Mouse (Mus musculus) right cerebral cortex, postnatal 36 days (tissue): Measurements from ENCODE around the gene Bicral.

Source experiments
- DNase-seq, 2 experiments: peaks; one replicate each; pipeline ENCODE4 v3.0.0; 2022; ENCODE audit warnings: low spot score in 2 of 2, mixed read lengths in 1 of 2

The Bicral gene

DNA sequence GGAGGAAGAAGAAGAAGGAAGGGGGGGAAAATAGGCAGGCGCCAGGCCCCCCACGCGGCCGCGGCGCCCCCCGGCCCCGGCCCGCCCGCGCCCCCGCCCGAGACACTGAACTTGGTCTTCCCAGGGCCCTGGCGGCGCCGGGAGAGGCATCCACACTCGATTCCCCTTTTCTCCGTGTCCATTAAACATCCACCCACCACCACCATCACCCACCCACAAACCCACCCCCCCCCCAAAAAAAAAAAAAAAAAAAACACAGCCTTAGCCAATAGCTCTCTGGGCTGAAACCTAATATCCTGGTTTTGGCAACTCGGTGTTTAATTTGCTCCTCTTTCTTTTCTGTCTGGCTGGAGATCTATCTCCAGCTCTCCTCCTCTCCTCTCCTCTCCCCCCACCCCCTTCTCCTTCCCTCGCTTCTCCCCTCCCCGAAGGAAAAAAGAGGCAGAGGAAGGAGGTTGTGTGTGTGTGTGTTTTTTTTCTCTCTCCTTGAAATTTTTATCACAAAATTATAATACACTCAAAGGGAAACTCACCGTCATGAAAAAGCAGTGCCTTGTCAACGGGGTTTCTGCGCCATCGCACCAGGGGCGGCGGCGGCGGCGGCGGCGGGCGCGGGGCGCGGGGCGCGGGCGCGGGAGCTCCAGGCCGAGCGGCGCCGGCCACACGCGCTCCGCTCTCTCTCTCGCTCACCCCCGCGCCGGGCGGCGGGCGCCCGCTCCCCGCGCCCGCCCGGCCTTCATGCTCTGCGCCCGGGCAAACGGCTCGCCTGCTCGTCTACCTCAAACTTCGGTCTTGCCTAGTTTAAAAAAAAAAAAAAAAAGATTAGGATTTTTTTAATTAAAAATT, at the start of gene Bicral:
Gene Bicral, minus strand, starts transcription at position 580 of the 846 bp plus-strand sequence.
- DNase-seq: peak in 1 of 2 experiments; percentile 49

DNA sequence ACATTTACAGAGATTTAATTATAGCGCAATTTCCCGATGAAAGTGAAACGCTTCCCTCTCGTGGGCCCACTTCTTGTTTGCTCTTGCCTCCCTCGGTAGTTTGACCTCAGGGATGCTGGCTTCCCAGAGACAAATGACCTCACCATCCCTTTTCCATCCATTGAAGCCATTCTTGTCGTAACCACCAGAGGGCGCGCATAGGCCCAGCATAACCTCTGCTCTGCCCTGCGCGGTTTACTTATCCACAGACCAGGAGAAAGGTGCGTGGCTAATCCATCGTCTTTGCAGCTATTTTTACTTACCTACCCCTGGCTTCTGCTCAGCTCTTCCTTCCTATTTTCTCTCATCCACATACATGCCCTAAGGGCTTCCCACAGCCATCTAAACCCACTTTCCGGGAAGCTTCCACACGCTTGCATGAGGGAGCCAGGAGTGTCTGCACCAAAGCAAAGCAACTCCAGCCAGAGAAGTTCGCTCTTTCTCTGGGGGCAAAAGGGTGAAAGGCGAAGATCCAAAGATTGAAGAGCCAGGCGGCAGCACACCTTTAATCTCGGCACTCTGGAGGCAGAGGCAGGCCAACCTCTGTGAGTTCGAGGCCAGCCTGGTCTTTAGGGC, 45.7 kb upstream of the Bicral start:
- peak in 1 of 2 experiments; percentile 48 for DNase-seq

DNA sequence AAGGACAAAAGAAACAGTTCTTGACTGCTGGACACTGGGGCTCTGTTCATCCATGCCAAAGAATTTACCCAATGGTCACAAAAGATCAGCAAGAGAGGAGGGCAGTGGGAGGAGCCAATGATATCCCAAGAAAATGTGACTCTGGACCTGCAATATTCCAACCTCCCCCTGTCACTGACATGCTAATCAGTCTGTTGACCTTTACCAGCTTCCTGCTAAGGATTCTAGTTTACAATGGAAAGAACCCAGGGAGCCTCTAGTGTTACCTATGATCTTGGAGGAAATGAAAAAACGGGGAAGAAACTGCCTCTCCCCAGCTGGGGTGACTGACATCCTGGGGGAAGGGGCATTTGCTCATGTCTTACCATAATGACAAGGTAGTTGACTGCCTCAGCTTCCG, 42.7 kb upstream of the Bicral start:
- no peak for DNase-seq

DNA sequence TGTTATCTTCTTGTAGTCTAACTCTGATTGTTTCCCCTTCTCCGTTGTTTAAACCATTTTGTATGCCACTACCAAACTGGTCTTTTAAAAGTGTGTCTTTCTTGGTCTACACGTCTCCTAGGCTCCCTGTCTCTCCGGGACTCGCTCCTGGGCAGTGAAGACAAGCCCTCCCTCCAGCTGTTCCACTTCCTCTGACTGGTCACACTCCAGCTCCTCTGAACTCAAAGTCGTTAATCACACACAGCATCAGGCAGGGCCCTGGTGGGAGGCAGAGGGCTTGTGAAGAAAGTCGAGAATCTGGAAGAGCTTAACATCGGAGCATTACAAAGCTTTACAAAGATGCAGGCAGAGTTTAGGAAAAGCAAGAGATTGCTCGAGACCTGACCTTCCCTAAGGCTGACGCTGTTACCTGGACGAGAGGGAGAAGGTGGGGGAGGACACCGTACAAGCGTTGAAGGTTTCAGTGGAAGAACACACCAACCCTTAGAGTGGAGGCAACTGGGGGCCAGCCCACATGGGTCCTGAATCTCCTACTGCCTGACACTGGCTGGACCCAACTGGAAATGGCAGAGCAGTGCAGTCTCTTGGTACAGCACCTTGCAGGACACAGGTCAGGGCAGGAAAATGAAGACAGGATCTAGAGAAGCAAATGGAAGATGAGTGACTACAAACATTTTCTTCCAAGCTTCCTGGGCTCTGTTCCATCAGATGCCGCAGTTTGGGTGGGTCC, 39.1 kb upstream of the Bicral start:
- DNase-seq: no peak

DNA sequence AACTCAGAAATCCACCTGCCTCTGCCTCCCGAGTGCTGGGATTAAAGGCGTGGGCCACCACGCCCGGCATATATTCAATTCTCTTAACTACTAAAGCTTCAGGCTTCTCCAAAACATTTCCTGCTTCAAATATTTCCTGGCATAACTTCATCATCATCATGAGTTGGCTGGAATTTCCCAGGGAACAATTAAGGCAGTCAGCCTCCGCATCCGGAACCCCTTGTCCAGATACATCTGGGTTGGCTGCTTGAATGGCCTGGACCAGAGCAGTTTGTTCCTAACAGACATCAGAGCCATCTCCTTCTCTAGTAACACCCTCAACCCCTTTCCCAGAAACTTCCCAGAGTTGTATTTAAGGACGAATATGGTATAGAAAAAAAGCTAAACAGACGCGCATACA, 37.1 kb upstream of the Bicral start:
- no peak for DNase-seq

DNA sequence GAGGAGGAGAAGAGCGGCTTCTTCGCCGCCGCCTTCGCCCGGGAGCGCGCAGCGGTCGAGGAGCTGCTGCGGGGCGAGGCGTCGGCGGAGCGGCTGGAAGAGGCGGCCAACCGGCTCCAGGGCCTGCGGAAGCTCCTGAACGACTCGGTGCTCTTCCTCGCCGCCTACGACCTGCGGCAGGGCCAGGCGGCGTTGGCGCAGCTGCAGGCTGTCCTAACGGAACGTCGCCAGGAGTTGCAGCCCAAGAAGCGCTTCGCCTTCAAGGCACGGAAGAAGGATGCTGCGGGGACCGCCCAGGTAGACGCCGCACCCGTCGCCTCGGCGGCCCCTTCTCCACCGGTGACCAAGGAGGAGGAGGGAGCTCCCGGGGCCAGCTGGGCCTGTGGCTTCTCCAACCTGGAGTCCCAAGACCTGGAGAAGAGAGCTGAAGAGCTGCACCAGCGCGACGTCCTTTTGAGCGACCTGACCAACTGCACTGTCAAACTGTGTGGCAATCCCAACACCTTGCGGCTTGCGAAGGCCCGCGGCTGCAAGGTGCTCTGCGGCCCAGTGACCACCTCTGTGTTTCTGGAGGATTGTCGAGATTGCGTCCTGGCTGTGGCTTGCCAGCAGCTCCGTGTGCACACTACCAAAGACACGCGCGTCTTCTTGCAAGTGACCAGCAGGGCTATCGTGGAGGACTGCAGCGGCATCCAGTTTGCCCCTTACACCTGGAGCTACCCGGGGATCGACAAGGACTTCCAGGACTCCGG, 32.7 kb upstream of the Bicral start:
- peak; percentile 41 to 44 for DNase-seq

DNA sequence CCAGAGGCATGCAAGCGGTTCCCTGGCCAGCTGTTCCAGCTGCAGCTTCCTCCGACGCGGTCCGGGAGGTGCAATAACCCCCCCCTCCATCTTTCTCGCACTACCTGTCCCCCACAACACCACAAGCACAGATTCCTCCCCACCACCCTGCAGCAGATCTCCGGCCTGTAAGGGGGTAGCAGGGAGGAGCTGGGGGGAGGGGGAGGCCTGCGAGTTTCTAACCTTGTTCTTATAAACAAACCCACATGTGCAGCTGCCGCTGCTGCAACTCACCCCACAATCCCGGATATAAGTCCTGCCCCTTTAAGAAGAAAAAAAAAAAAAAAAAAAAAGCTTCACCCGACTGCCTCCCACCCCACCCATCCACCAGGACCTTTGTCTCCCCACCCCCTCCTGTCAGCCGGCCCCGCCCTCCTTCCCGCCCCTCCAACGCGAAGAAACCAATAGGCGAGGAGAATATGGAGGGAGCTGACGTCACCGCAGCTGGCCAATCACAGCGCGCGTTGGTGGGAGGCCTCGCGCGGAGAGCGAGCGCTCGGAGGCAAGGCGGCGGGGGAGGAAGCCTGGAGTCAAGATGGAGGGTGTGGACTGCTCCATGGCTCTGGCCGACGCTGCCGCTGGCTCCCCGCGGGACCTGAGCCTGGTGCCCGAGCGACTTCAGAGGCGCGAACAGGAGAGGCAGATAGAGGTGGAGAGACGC, 32.0 kb upstream of the Bicral start, which contains the start of gene Tbcc:
Gene Tbcc, plus strand, starts transcription at position 569 of the 700 bp plus-strand sequence.
- peak; percentile 96 for DNase-seq

DNA sequence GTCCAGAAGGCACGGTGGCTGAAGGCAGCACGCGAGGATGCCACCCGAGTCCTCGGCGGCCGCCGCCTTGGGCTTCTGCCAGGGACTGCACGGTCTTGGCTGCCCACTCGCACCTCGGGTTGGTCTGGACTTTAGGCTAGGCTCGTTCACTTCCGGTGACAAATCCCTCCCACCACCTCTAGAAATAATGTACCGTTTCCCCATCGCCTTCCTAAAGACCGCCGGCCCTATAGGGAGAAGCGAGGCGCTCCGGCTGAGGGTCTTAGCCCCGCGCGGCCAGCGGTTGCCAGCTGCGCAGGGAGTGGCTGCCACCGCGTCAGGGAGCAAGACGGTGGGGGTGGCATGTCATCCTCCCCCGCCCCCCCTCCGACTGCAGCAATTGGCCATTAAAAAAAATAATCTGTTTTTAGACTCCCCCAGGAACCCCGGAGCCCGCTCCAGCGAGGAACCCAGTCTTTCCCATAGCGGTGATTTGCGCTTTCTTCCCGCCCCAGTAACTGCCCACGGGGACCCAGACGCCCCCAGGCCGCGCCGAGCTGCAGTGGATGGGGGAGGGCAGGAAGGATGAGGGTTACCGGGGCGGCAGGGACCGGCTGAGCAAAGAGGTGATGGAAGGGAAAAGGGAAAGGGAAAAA, 31.3 kb upstream of the Bicral start:
- peak; percentile 69 to 73 for DNase-seq

DNA sequence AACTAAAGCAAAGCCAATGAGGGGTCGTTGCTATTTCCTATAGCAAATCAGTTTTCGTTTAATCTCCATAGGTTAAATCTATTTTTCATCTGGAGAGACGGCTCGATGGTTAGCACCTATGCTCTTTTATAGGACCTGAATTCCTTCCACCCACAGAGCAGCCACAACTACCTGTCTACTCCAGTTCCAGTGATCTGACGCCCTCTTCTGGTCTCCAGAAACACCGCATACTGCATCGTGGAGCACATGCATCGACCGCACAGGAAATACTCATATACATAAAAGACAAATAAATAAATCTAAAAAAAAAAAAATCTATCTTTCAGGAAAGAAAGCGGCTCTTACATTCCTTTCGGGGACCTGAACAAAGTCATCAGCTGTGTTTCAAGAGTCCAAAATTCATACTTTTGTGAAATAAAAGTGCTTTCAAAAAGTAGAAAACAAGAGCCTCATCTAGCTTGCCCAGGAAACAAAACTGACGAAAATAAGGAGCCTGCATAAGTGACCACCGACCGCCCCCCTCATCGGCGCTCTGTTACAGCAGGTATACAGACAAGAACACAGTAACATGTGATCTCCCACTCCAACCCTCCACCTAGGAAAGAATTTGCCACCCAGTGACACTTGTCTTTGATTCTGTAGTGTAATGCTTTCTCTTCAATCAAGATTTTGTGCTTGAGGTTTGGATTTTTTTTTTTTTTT, 30.4 kb upstream of the Bicral start:
- DNase-seq: peak in 1 of 2 experiments; percentile 37

DNA sequence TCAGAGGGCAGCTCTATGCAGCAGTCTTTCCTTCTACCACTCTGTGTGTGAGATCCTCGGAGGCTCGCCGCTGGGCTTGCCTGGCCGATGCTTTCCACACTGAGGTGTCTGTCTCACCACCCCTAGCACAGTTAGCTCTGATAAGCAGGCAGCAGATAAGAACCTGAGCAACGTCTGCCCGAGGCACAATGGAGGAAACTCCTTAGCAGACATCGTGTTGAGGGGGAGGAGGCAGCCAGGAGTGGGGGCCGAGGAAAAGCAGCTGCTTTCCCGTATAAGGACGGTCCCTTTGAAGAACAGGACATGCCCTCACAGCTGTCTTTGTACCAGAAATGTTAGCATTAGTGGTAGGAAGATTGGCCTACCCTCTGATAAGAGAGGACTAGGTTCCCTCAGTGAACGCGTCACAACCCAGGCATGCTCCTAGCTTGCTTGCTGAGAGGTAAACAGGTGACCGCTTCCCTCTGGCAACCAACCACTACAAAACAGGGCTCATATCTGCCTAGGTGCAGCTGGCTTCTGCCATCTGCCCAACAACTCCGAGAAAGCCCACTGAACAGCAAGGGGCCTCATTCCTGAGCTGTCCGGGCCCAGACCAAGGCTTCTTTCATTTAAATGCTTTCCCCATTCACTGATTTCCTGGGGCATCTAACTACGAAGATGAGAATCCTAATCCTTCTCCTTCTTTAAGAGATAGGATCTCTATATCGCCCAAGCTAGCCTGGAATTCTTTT, 27.8 kb upstream of the Bicral start:
- DNase-seq: no peak

DNA sequence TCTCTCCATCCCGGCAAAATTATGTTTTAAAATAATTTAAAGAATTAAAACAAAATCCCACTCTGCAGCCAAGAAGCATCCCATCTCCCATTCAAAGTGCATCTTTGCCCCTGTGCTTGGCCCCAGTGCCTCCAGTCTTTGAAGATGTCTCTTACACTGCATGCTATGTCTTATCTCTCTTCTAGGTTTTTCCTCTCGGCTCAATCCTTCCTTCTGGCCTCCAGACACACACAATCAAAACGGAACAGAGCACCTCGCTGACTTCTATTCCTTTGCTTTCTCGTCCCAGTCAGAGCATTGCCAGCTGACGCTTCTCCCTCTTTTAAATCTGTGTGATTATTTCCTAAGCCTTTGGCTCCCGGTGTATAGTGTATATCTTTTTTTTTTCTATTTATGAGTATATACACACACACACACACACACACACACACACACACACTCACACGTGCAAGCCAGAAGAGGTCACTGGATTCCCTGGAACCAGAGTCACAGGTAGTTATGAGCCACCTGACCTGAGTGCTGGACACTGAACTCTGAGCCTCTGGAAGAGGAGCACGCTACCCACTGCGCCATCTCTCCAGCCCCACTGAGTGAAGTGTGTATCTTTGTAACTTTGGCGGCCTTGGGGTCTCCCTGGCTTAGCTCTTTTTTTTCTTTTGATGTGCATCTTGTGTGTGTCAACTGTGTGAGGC, 27.1 kb upstream of the Bicral start:
- no peak for DNase-seq

DNA sequence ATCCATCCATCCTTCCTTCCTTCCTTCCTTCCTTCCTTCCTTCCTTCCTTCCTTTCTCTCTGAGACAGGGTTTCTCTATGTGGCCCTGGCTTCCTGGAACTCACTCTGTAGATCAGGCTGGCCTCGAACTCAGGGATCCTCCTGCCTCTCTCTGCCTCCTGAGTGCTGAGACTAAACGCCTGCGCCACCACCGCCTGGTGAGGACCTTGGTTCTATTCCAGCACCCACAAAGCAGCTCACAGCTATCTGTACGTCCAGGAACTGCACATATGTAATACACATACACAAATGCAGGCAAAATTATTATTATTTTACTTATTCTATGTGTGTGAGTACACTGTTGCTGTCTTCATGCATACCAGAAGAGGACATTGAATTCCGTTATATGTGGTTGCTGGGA, 26.5 kb upstream of the Bicral start:
- DNase-seq: no peak

DNA sequence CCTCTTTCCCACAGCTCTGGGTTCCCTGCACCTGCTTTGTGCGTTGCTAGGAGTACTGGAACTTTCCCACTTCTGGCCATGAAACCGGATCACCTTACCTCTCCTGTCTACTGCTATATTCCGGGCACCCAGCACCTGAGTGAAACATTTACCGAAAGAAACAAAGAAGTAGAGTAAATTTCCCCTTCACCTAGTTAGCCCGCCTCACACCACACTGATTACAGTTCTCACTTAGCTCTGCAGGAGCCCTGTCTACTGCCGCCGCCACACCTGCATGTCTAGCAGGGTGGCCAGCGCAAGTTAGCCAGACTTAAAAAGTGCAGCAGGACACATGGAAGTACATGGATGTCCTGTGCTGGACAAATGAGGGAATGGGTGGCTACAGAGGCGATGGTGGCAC, 24.8 kb upstream of the Bicral start:
- no peak for DNase-seq

DNA sequence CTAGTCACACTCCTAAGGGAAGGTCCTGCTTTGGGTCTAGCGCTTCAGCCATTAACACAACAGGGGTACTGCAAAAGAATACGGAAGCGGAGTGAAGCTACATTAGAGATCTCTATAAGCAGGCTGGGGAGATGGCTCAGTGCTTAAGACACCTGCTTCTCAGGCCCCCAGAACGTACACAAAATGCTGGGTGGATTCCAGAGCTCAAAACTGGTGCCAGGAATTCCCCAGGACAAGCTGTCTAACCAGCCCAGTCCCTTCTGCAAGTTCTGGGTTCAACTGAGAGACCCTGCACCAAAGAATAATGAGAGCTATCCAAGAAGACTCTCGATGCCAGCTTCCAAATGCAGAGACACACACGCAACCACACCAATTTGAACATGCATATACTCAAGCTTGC, 23.4 kb upstream of the Bicral start:
- no peak for DNase-seq

DNA sequence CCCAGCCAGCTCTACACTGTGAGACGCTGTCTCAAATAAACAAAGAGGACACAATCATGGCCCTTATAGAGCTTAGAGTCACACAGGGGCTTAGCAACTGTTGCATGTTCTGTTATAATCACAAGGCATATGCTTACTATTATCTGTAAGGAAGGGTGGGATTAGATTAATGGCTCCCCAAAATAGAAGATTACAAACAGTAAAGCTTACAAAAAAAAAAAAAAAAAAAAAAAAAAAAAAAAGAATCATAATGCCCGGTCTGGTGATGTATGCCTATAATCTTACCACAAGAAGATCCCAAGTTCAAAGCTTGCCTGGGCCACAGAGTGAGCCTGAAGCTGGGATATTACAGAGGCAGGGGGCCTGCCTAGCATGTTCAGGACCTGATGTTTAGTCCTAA, 22.0 kb upstream of the Bicral start:
- DNase-seq: no peak

DNA sequence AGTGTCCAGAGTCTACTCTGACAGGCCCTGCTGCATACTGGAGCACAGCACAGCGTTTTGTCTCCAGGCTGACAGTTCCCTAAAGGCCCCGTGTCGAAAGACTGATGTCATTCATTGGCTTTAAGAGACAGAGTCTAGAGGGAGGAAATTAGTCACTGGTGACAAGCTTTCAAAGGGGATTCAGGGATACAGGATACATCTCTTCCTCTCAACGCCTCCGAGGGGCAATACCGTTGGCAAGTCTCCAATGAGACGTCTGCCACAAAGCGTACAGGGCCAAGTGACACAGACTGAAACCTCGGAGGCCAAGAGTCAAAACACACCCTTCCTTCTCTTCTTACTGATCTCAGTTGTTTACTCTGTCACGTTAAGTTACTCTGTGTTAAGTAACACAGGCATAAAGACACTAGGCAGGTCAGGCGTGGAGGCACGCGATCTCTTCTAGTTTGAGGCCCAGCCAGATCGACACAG, 21.6 kb upstream of the Bicral start:
- DNase-seq: no peak

DNA sequence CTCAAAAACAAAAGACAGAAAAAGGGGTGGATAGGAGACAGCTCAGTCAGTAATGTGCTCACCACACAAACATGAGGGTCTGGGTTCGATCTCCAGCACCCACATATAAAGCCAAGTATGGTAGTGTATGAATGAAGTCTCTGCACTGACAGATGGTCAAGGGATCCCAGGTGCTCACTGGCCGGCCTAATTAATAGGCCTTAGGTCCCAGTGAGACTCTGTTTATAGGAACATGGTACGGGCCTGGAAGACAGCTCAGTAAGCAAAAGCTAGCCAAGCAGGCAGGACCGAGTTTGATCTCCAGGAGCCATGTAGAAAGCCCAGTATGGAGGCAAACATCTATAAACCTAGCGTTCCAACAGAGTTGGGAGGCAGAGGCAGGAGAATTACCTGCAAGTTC, 18.8 kb upstream of the Bicral start:
- no peak for DNase-seq

DNA sequence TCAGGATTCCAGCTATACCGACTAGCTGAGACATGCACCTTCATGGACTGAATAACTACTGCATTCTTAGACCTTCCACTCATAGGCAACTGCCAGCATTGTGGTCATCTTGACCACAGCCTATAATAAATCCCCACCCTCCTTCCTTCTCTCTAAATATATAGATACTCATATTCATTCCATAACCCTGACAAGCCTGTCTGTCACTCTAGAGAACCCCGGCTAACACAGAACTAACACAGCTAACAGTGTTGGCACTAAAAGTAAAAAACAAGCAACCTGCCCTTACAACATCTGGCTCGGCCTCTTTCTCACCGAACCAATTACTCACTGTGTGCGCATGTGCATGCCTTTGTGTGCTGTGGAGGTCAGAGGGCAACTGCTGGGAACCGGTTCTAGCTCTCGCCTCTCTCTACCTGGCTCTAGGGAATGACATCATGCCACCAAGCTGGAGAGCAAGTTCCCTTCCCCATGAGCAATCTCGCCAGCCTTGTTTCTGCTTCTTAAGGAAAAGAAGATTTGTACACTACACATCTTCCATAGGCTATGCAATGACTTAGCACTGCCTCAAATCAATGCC, 18.2 kb upstream of the Bicral start:
- no peak for DNase-seq
